Mouse (Mus musculus): ENCODE results near the gene Nt5c. TPM values are rescaled to one million over a fixed set of nuclear protein-coding genes. Genes with fewer than 3 reads are reported as not detected.

Gene Nt5c
- total RNA-seq (2014; rRNA removed) (85.3 and 91.1 TPM in 2 replicates), polyA plus RNA-seq (2015; fragmentation: Nextera tagmentation; extraction: Ambion mirVana) (131 and 133 TPM in 2 replicates)

DNA sequence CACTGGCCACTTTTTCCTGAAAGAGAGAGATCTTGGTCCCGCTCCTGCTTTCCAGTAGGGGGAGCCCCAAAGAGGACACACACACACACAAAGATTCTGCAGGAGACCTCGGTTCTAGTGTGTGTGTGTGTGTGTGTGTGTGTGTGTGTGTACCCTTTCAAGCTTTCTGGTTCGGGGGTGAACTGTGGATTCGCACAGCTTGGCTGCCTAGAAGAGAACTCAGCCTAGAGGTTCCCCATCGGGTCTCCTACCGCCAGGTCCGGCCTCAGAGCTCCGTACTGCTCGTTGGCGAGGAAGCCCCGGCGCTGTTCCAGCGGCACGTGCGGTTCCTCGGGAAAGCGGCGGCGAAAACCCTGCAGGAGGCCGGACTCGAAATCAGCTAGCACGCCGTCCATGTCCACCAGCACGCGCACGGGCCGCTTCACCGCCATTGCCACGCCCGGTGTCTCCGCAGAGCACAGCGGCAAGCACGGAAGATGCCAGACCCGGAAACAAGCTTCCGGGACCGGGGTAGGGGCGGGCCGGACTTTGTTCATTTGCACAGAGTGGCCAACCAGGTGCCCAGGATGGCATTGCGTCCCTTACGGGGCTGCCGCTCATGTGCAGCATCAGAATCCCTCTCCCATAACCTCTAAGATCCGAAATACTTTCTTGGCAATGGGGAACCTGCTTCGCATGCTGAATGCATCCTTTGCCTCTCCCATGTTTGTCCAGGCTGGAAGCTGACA lies at the start of gene Nt5c:
Nt5c (minus strand) TSS at position 507 of the 728 bp plus-strand sequence.
- ATAC-seq (ENCODE audit: low FRiP score) (peak; percentile 90), DNase-seq (ENCODE audit: low spot score) (peak; percentile 85)
- TF ChIP-seq CTCF (IDR thresholded peaks at IDR 0.05), result peak; percentile 89
- H3K4me3 ChIP-seq (ENCODE audit: low read depth, low read length), result peak within 1 kb of the TSS; percentile 64
- H3K36me3 ChIP-seq (ENCODE audit: insufficient read depth, low read length), result peaks cover 10% of the 10 kb centered on the region
- peak within 1 kb of the TSS; percentile 91 for H3K27ac ChIP-seq (ENCODE audit: low read depth, low read length)
- H3K9me3 ChIP-seq (ENCODE audit: low read length), result no peaks in the 10 kb centered on the region
- peak within 1 kb of the TSS; percentile 68 for H3K4me2 ChIP-seq (ENCODE audit: low read depth, low read length, poor library complexity, severe bottlenecking)
- WGBS, result under 1% methylated on average over 43 of the region's 43 CpGs
- peak within 1 kb of the TSS; percentile 74 for H3K9ac ChIP-seq (replicated peaks; ENCODE audit: low read length, poor library complexity, severe bottlenecking)
- no peaks in the 10 kb centered on the region for H3K27me3 ChIP-seq (ENCODE audit: insufficient read depth, low read length)
- peaks cover 4% of the 10 kb centered on the region; the same call in 1 of the 2 replicates for H3K4me1 ChIP-seq (ENCODE audit: insufficient read depth, low read length)

DNA sequence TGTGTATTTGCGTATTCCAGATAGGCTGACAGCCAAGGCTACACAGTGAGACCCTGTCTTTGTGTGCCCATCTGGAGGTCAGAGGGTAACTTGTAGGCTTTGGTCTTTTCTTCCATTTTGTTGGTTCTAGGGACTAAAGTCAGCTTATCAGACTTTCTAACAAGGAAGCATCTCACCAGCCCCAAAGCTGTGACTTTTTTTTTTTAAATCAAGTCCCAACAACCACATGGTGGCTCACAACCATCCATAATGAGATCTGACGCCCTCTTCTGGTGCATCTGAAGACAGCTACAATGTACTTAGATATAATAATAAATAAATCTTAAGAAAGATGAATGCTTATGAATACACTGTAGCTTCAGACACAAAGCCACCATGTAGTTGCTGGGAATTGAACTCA lies 46.4 kb upstream of the Nt5c start:
- DNase-seq (ENCODE audit: low spot score) (no peak), ATAC-seq (ENCODE audit: low FRiP score) (no peak)
- 62% methylated on average over 2 of the region's 2 CpGs for WGBS
- H3K4me2 ChIP-seq (ENCODE audit: low read depth, low read length, poor library complexity, severe bottlenecking), result no peak overlapping the region
- H3K27ac ChIP-seq (ENCODE audit: low read depth, low read length), result no peak overlapping the region
- H3K9ac ChIP-seq (replicated peaks; ENCODE audit: low read length, poor library complexity, severe bottlenecking), result no peak overlapping the region
- 0 out of 2 replicates have a peak, but pooled peaks cover 4% of the 10 kb centered on the region for H3K4me1 ChIP-seq (ENCODE audit: insufficient read depth, low read length)
- H3K4me3 ChIP-seq (ENCODE audit: low read depth, low read length), result no peak overlapping the region
- H3K36me3 ChIP-seq (ENCODE audit: insufficient read depth, low read length), result no peaks in the 10 kb centered on the region
- H3K27me3 ChIP-seq (ENCODE audit: insufficient read depth, low read length), result no peaks in the 10 kb centered on the region
- no peaks in the 10 kb centered on the region for H3K9me3 ChIP-seq (ENCODE audit: low read length)
- TF ChIP-seq CTCF (IDR thresholded peaks at IDR 0.05), result no peak

DNA sequence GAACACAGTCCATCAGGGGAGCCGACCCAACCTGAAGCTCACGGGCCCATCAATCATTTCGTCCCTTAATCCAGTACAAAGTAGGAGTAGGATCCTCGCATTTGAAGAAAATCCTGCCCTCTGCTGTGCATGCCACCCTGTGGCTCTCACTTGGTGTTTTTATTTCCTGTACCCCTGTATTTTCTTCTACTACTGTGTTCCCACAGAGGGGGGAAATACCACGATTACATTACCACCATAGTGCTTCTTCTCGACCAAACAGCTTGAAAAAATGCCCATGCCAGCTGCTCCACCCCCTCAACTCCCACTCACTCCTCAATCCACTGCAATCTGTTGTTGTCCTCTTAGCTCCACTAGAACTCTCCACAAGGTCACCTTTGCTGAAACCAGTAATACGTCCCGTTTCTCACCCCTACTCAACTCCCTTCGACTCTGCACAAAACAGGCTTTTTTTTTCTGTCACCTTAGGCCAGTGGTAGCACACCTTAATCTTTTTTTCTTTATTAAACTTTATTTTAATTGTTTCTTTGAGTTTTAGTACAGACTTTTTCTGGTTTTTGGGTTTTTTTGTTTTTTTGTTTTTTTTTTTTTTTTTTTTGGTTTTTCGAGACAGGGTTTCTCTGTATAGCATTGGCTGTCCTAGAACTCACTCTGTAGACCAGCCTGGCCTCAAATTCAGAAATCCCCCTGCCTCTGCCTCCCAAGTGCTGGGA lies 45.4 kb upstream of the Nt5c start:
- peak overlapping the region; percentile 46 for H3K4me2 ChIP-seq (ENCODE audit: low read depth, low read length, poor library complexity, severe bottlenecking)
- H3K9ac ChIP-seq (replicated peaks; ENCODE audit: low read length, poor library complexity, severe bottlenecking), result 0 out of 2 replicates have a peak overlapping the region, but pooled peaks have one; percentile 15
- H3K4me3 ChIP-seq (ENCODE audit: low read depth, low read length), result peak overlapping the region; percentile 76
- H3K4me1 ChIP-seq (ENCODE audit: insufficient read depth, low read length), result 0 out of 2 replicates have a peak, but pooled peaks cover 4% of the 10 kb centered on the region
- WGBS, result 78% methylated on average over 10 of the region's 10 CpGs
- ATAC-seq (ENCODE audit: low FRiP score) (no peak), DNase-seq (ENCODE audit: low spot score) (peak; percentile 10)
- 0 out of 2 replicates have a peak, but pooled peaks cover 5% of the 10 kb centered on the region for H3K36me3 ChIP-seq (ENCODE audit: insufficient read depth, low read length)
- no peaks in the 10 kb centered on the region for H3K9me3 ChIP-seq (ENCODE audit: low read length)
- H3K27ac ChIP-seq (ENCODE audit: low read depth, low read length), result peak overlapping the region; percentile 99
- no peaks in the 10 kb centered on the region for H3K27me3 ChIP-seq (ENCODE audit: insufficient read depth, low read length)
- no peak; the same call in 1 of the 2 replicates for TF ChIP-seq CTCF (IDR thresholded peaks at IDR 0.05)

GRCm38 (mm10) chr11:115536038-115536681 lies 44.5 kb upstream of the Nt5c start, which contains the start of gene Sumo2:
Sumo2 (minus strand) TSS chr11:115536276.
- H3K27ac ChIP-seq (ENCODE audit: low read depth, low read length), result peak within 1 kb of the TSS; percentile 99
- no peak for TF ChIP-seq CTCF (IDR thresholded peaks at IDR 0.05)

DNA sequence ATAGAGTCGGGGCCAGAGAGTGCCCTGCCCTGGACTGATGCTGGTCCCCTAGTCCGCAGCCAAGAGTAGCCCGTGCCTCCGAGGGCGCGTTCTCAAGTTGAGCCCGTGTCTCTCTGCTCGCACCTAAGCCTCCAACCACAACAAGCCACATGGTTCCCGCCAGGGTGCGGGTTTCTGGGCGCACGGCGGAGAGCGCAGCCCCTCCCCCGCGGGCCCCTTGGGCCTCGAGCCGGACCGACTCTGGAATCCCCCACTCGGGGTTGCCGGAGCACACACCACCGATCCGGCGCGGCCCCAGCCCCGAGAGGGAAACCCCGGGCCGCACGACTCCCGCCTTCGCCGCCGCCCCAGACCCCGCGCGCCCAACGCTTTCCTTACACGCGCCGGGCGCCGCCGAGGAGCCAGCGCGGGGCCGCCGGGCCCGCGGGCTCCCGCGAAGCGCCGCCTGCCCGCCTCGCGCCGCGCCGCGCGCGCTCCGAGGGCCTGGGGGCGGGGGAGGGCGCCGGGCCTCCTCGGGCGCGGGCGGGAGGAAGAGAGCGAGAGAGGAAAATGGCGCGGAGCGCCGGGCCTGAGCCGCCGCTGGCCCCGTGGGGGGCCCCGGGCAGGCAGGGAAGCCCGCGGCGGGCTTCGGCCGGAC lies 43.9 kb upstream of the Nt5c start:
- Histone ChIP-seq H3K9ac (replicated peaks; ENCODE audit: low read length, poor library complexity, severe bottlenecking) (peak overlapping the region; percentile 90), H3K4me1 (ENCODE audit: insufficient read depth, low read length) (0 out of 2 replicates have a peak, but pooled peaks cover 4% of the 10 kb centered on the region), H3K9me3 (ENCODE audit: low read length) (no peaks in the 10 kb centered on the region), H3K4me3 (ENCODE audit: low read depth, low read length) (peak overlapping the region; percentile 76), H3K4me2 (ENCODE audit: low read depth, low read length, poor library complexity, severe bottlenecking) (peak overlapping the region; percentile 77), H3K27ac (ENCODE audit: low read depth, low read length) (peak overlapping the region; percentile 99), H3K36me3 (ENCODE audit: insufficient read depth, low read length) (0 out of 2 replicates have a peak, but pooled peaks cover 5% of the 10 kb centered on the region), H3K27me3 (ENCODE audit: insufficient read depth, low read length) (no peaks in the 10 kb centered on the region)
- peak; percentile 75 for ATAC-seq (ENCODE audit: low FRiP score)
- 2% methylated on average over 42 of the region's 84 CpGs for WGBS
- DNase-seq (ENCODE audit: low spot score), result peak; percentile 84
- no peak for TF ChIP-seq CTCF (IDR thresholded peaks at IDR 0.05)

More at GRCm38 (mm10) chr11:115536038-115536681, 44.5 kb upstream of the Nt5c start, which contains the start of gene Sumo2:
- peak; percentile 98 for DNase-seq (ENCODE audit: low spot score)
- Histone ChIP-seq H3K4me3 (ENCODE audit: low read depth, low read length) (peak within 1 kb of the TSS; percentile 76), H3K9me3 (ENCODE audit: low read length) (no peaks in the 10 kb centered on the region), H3K4me1 (ENCODE audit: insufficient read depth, low read length) (0 out of 2 replicates have a peak, but pooled peaks cover 4% of the 10 kb centered on the region), H3K27me3 (ENCODE audit: insufficient read depth, low read length) (no peaks in the 10 kb centered on the region), H3K9ac (replicated peaks; ENCODE audit: low read length, poor library complexity, severe bottlenecking) (peak within 1 kb of the TSS; percentile 90), H3K36me3 (ENCODE audit: insufficient read depth, low read length) (0 out of 2 replicates have a peak, but pooled peaks cover 5% of the 10 kb centered on the region), H3K4me2 (ENCODE audit: low read depth, low read length, poor library complexity, severe bottlenecking) (peak within 1 kb of the TSS; percentile 77)
- peak; percentile 92 for ATAC-seq (ENCODE audit: low FRiP score)
- under 1% methylated on average over 34 of the region's 70 CpGs for WGBS

Measured in midbrain, postnatal 0 days (tissue).